Mouse (Mus musculus) myocyte (in vitro differentiated cells): ENCODE measurements at regions not wholly inside any gene's neighbourhood (a gene's known extent, or its start where the extent isn't known, plus 50 kb on each side); places are given as distances from the start of the nearest gene placed in this dataset.

Source experiments
- H3K27me3 ChIP-seq: one replicate; pipeline ENCODE4 v1.6.1; 2011; ENCODE audit not compliant: control insufficient read depth, insufficient read depth, insufficient read length
- H3K36me3 ChIP-seq: one replicate; pipeline ENCODE4 v1.6.1; 2011; ENCODE audit not compliant: control insufficient read depth, insufficient read depth
- H3K4me2 ChIP-seq: one replicate; pipeline ENCODE4 v1.6.1; 2011; ENCODE audit warnings: low read depth, control low read depth
- H3K4me3 ChIP-seq: one replicate; pipeline ENCODE4 v1.5.1; 2011; ENCODE audit warnings: mild to moderate bottlenecking, control low read depth, moderate library complexity
- H3K79me2 ChIP-seq: one replicate; pipeline ENCODE4 v1.6.1; 2011; ENCODE audit not compliant: control insufficient read depth, insufficient read depth
- H3ac ChIP-seq: one replicate; pipeline ENCODE4 v1.6.1; 2011; ENCODE audit not compliant: control insufficient read depth, insufficient read length
- CEBPB ChIP-seq: IDR thresholded peaks from 2 replicates; pipeline ENCODE4 v1.6.1; 2011; ENCODE audit warnings: mild to moderate bottlenecking, moderate library complexity; ENCODE audit not compliant: poor library complexity, insufficient read depth, severe bottlenecking
- E2F4 ChIP-seq: IDR thresholded peaks from one replicate; pipeline ENCODE4 v1.6.1; 2011; ENCODE audit warnings: mild to moderate bottlenecking, control low read depth, moderate library complexity; ENCODE audit not compliant: insufficient read depth
- MAX ChIP-seq: IDR thresholded peaks from one replicate; pipeline ENCODE4 v1.6.1; 2011; ENCODE audit warnings: low read depth, mild to moderate bottlenecking, control low read depth
- MYOD1 ChIP-seq, 3 experiments: IDR thresholded peaks; one replicate each; pipeline ENCODE4 v1.6.1; 2011; ENCODE audit warnings: control low read depth in 2 of 3, low read depth in 2 of 3, mild to moderate bottlenecking in 2 of 3, moderate library complexity in 1 of 3; ENCODE audit not compliant: insufficient read length in 2 of 3, control insufficient read depth in 1 of 3
- MYOG ChIP-seq, 3 experiments: IDR thresholded peaks; one replicate each; pipeline ENCODE4 v1.6.1; 2011; ENCODE audit warnings: control low read depth in 2 of 3, low read depth in 2 of 3, mild to moderate bottlenecking in 2 of 3; ENCODE audit not compliant: insufficient read length in 2 of 3, control insufficient read depth in 1 of 3, insufficient read depth in 1 of 3
- POLR2A ChIP-seq: IDR thresholded peaks from one replicate; pipeline ENCODE4 v1.6.1; 2011; ENCODE audit warnings: low read depth, mild to moderate bottlenecking, control low read depth, moderate library complexity; ENCODE audit not compliant: insufficient read length
- POLR2AphosphoS2 ChIP-seq: IDR thresholded peaks from one replicate; pipeline ENCODE4 v1.6.1; 2011; ENCODE audit warnings: low read depth, control low read depth; ENCODE audit not compliant: insufficient read length
- REST ChIP-seq: IDR thresholded peaks from one replicate; pipeline ENCODE4 v1.6.1; 2011; ENCODE audit warnings: mild to moderate bottlenecking, control low read depth, moderate library complexity; ENCODE audit not compliant: insufficient read depth, insufficient read length
- SRF ChIP-seq: IDR thresholded peaks from one replicate; pipeline ENCODE4 v1.6.1; 2011; ENCODE audit warnings: low read depth; ENCODE audit not compliant: control insufficient read depth, insufficient read length
- TCF12 ChIP-seq: IDR thresholded peaks from one replicate; pipeline ENCODE4 v1.6.1; 2011; ENCODE audit warnings: mild to moderate bottlenecking, control low read depth; ENCODE audit not compliant: poor library complexity, insufficient read depth, severe bottlenecking
- TCF3 ChIP-seq: IDR thresholded peaks from one replicate; pipeline ENCODE4 v1.6.1; 2011; ENCODE audit warnings: low read depth, control low read depth; ENCODE audit not compliant: insufficient read length
- USF1 ChIP-seq: IDR thresholded peaks from one replicate; pipeline ENCODE4 v1.6.1; 2011; ENCODE audit warnings: low read depth, mild to moderate bottlenecking, control low read depth, moderate library complexity

DNA sequence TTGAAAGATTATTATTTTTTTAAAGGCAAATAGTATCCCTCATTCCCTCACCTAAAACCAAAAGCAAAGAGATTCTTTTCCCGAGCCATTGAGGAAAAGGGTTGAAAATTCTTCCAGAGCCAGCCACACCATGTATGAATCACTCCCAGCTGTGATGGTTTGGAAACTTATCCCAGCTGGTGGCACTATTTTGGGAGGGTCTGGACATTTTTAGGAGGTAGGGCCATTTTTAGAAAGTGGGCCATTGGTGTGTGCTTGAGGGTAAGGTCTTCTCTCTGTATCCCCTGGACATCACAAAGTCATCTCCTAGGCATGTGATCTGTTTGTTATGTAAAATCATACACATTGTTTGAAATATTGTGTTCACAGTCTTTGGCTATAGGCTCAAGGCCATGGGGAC is 252.2 kb downstream of the Diras2 start:
- H3K27me3 ChIP-seq = no peaks in the 10 kb centered on the region
- TF ChIP-seq USF1 = no peak
- peak; percentile 44 for TF ChIP-seq TCF12
- TF ChIP-seq POLR2AphosphoS2 = no peak
- TF ChIP-seq POLR2A = no peak
- TF ChIP-seq MYOG (IDR thresholded peaks at IDR 0.05; ENCODE audit: control insufficient read depth in 1 of 3, insufficient read depth in 1 of 3, insufficient read length in 2 of 3, low read depth in 2 of 3) = peak in 1 of 3 experiments; percentile 37
- no peak for TF ChIP-seq SRF
- TF ChIP-seq MYOD1 (IDR thresholded peaks at IDR 0.05; ENCODE audit: control insufficient read depth in 1 of 3, insufficient read length in 2 of 3, low read depth in 2 of 3) = peak in 1 of 3 experiments; percentile 24
- TF ChIP-seq TCF3 = no peak
- no peak for TF ChIP-seq CEBPB
- no peak overlapping the region for H3K4me3 ChIP-seq
- H3K79me2 ChIP-seq = no peaks in the 10 kb centered on the region
- no peak overlapping the region for H3ac ChIP-seq
- H3K4me2 ChIP-seq = peak overlapping the region; percentile 7
- no peaks in the 10 kb centered on the region for H3K36me3 ChIP-seq

- Histone ChIP-seq H3K4me3 (no peak overlapping the region), H3ac (no peak overlapping the region), H3K79me2 (no peaks in the 10 kb centered on the region), H3K27me3 (no peaks in the 10 kb centered on the region), H3K36me3 (no peaks in the 10 kb centered on the region), H3K4me2 (no peak overlapping the region)
- TF ChIP-seq USF1 (no peak), CEBPB (peak; percentile 36; the same call in 1 of the 2 replicates), MYOD1 (IDR thresholded peaks at IDR 0.05; ENCODE audit: control insufficient read depth in 1 of 3, insufficient read length in 2 of 3, low read depth in 2 of 3) (peak in 2 of 3 experiments; percentile 77 to 78), MYOG (IDR thresholded peaks at IDR 0.05; ENCODE audit: control insufficient read depth in 1 of 3, insufficient read depth in 1 of 3, insufficient read length in 2 of 3, low read depth in 2 of 3) (peak in 1 of 3 experiments; percentile 26), TCF12 (peak; percentile 39)
Measured at GRCm38 (mm10) chr13:52279281-52279969, 251.7 kb downstream of the Diras2 start.

GRCm38 (mm10) chr13:52279970-52280348 is 251.1 kb downstream of the Diras2 start:
- H3K4me3 ChIP-seq = no peak overlapping the region
- no peaks in the 10 kb centered on the region for H3K27me3 ChIP-seq
- no peaks in the 10 kb centered on the region for H3K36me3 ChIP-seq
- no peak for TF ChIP-seq USF1
- no peak for TF ChIP-seq MYOG (IDR thresholded peaks at IDR 0.05; ENCODE audit: control insufficient read depth in 1 of 3, insufficient read depth in 1 of 3, insufficient read length in 2 of 3, low read depth in 2 of 3)
- H3K79me2 ChIP-seq = no peaks in the 10 kb centered on the region
- H3K4me2 ChIP-seq = no peak overlapping the region
- H3ac ChIP-seq = no peak overlapping the region

DNA sequence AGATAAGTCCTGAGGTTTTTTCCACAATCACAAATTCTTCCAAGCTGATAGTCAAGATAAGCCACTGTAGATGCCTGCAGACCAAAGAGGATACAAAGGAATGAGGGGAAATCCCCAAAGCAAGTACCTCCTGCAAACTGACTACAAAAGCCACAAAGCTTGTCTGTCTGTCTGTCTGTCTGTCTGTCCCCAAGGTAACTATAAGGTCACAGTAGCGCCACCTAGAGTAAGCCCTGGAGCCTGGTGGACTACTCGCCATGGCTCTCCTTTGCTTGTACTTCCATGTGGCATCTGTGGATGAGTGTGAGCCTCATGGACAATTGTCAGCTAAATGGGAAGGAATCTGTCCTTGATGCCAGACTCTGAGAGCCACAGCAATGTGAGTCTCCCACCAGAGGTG is 249.8 kb downstream of the Diras2 start:
- H3ac ChIP-seq = no peak overlapping the region
- H3K4me2 ChIP-seq = no peak overlapping the region
- no peaks in the 10 kb centered on the region for H3K36me3 ChIP-seq
- no peaks in the 10 kb centered on the region for H3K79me2 ChIP-seq
- H3K27me3 ChIP-seq = no peaks in the 10 kb centered on the region
- TF ChIP-seq E2F4 (no peak), POLR2AphosphoS2 (no peak)
- H3K4me3 ChIP-seq = no peak overlapping the region

DNA sequence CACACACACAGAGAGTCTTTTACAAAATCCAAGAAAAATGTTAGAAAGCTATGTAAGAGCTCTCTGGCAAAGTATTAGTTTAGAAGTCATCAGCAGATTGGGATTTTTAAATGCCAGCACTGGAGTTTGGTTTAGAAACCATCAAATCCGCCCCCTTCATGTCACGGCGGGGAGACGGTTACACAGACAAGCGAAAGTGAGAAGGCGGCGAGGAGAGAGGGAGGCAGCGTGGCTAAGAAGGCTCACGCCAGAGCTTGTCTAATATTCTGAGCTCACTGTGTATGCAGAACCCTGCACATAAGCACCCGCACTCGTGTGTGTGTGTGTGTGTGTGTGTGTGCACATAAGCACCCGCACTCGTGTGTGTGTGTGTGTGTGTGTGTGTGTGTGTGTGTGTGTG is 248.6 kb downstream of the Diras2 start:
- TF ChIP-seq POLR2A (no peak), USF1 (no peak), TCF3 (no peak), REST (no peak), MAX (no peak), MYOD1 (IDR thresholded peaks at IDR 0.05; ENCODE audit: control insufficient read depth in 1 of 3, insufficient read length in 2 of 3, low read depth in 2 of 3) (no peak), TCF12 (no peak), SRF (no peak), CEBPB (no peak), POLR2AphosphoS2 (no peak)
- H3K27me3 ChIP-seq = no peaks in the 10 kb centered on the region
- no peaks in the 10 kb centered on the region for H3K36me3 ChIP-seq
- H3K79me2 ChIP-seq = no peaks in the 10 kb centered on the region
- H3K4me2 ChIP-seq = no peak overlapping the region
- H3K4me3 ChIP-seq = no peak overlapping the region
- no peak overlapping the region for H3ac ChIP-seq

GRCm38 (mm10) chr13:52283456-52283855 is 247.6 kb downstream of the Diras2 start:
- Histone ChIP-seq H3K4me3 (no peak overlapping the region), H3ac (no peak overlapping the region), H3K27me3 (no peaks in the 10 kb centered on the region), H3K79me2 (no peaks in the 10 kb centered on the region), H3K4me2 (no peak overlapping the region), H3K36me3 (no peaks in the 10 kb centered on the region)
- TF ChIP-seq SRF (no peak), E2F4 (no peak), MAX (no peak), REST (no peak), MYOG (IDR thresholded peaks at IDR 0.05; ENCODE audit: control insufficient read depth in 1 of 3, insufficient read depth in 1 of 3, insufficient read length in 2 of 3, low read depth in 2 of 3) (no peak), POLR2A (no peak), TCF3 (no peak), CEBPB (no peak), TCF12 (no peak), POLR2AphosphoS2 (no peak), USF1 (no peak), MYOD1 (IDR thresholded peaks at IDR 0.05; ENCODE audit: control insufficient read depth in 1 of 3, insufficient read length in 2 of 3, low read depth in 2 of 3) (no peak)
